In genomic region chr4:119216667-119217066, GRCm38 (mm10) we compare ENCODE assay signal across 18 mouse cellular contexts. TPM values are rescaled to one million over a fixed set of nuclear protein-coding genes. Genes with fewer than 3 reads are reported as not detected.
DNase-seq lines count a peak whose midpoint lies in the region; ATAC-seq and TF ChIP-seq lines count a peak whose summit lies in the region.
"Had no signal": no experiment of that assay in that cellular context is flagged by ENCODE, and none has a peak within 500 bp of the region (broad histone marks: within the 10 kb centered on the region; RNA-seq: fewer than 3 reads in every experiment).

No protein-coding gene starts in this region.

- no peak overlapping the region for H3K4me2 ChIP-seq in forebrain, embryonic 15.5 days (replicated peaks)
- H3K4me2 ChIP-seq in forebrain, embryonic 12.5 days = no peak overlapping the region
- no peak overlapping the region for H3K4me2 ChIP-seq in intestine, embryonic 15.5 days (replicated peaks)
- no peak overlapping the region for H3K4me2 ChIP-seq in intestine, postnatal 0 days (replicated peaks; ENCODE audit: low read depth)
- no peak overlapping the region for H3K4me2 ChIP-seq in neural tube, embryonic 14.5 days (ENCODE audit: low read depth, low read length)
- H3K4me2 ChIP-seq in neural tube, embryonic 15.5 days = no peak overlapping the region
- H3K4me2 ChIP-seq in myocyte (ENCODE audit: low read depth) = no peak overlapping the region
- H3K4me2 ChIP-seq: limb, embryonic 12.5 days; midbrain, embryonic 12.5 days had no signal

- no peak overlapping the region for H3K27ac ChIP-seq in forebrain, embryonic 15.5 days (replicated peaks)
- H3K27ac ChIP-seq in forebrain, embryonic 12.5 days = no peak overlapping the region
- H3K27ac ChIP-seq in intestine, embryonic 15.5 days = no peak overlapping the region
- H3K27ac ChIP-seq in intestine, postnatal 0 days (ENCODE audit: low read depth, low read length) = no peak overlapping the region
- no peak overlapping the region for H3K27ac ChIP-seq in neural tube, embryonic 14.5 days (ENCODE audit: low read depth, low read length)
- H3K27ac ChIP-seq in neural tube, embryonic 15.5 days (replicated peaks) = no peak overlapping the region
- H3K27ac ChIP-seq: limb, embryonic 12.5 days; liver, embryonic 14.5 days; midbrain, embryonic 12.5 days had no signal

- H3K9me3 ChIP-seq in forebrain, embryonic 15.5 days = no peaks in the 10 kb centered on the region
- H3K9me3 ChIP-seq in forebrain, embryonic 12.5 days = no peaks in the 10 kb centered on the region
- H3K9me3 ChIP-seq in intestine, embryonic 15.5 days = no peaks in the 10 kb centered on the region
- H3K9me3 ChIP-seq in intestine, postnatal 0 days (ENCODE audit: control insufficient read depth) = no peaks in the 10 kb centered on the region
- H3K9me3 ChIP-seq in neural tube, embryonic 14.5 days (ENCODE audit: control insufficient read depth, low read length) = no peaks in the 10 kb centered on the region
- H3K9me3 ChIP-seq in neural tube, embryonic 15.5 days (replicated peaks) = no peaks in the 10 kb centered on the region
- H3K9me3 ChIP-seq: limb, embryonic 12.5 days; midbrain, embryonic 12.5 days had no signal

- H3K27me3 ChIP-seq in forebrain, embryonic 15.5 days = no peaks in the 10 kb centered on the region
- no peaks in the 10 kb centered on the region for H3K27me3 ChIP-seq in forebrain, embryonic 12.5 days
- H3K27me3 ChIP-seq in intestine, embryonic 15.5 days (replicated peaks) = no peaks in the 10 kb centered on the region
- no peaks in the 10 kb centered on the region for H3K27me3 ChIP-seq in intestine, postnatal 0 days (replicated peaks; ENCODE audit: control insufficient read depth, insufficient read depth, low read length)
- no peaks in the 10 kb centered on the region for H3K27me3 ChIP-seq in neural tube, embryonic 14.5 days (ENCODE audit: control insufficient read depth, insufficient read depth, low read length)
- 0 out of 2 replicates have a peak, but pooled peaks cover 3% of the 10 kb centered on the region for H3K27me3 ChIP-seq in neural tube, embryonic 15.5 days (replicated peaks)
- H3K27me3 ChIP-seq in myocyte (ENCODE audit: control insufficient read depth, insufficient read depth, insufficient read length) = no peaks in the 10 kb centered on the region
- H3K27me3 ChIP-seq: limb, embryonic 12.5 days; midbrain, embryonic 12.5 days had no signal

- H3K4me3 ChIP-seq in forebrain, embryonic 15.5 days = no peak overlapping the region
- no peak overlapping the region for H3K4me3 ChIP-seq in forebrain, embryonic 12.5 days (replicated peaks)
- H3K4me3 ChIP-seq in intestine, embryonic 15.5 days (replicated peaks) = no peak overlapping the region
- H3K4me3 ChIP-seq in intestine, postnatal 0 days (ENCODE audit: low read depth, low read length) = no peak overlapping the region
- H3K4me3 ChIP-seq in neural tube, embryonic 14.5 days (ENCODE audit: low read depth, low read length) = no peak overlapping the region
- H3K4me3 ChIP-seq in neural tube, embryonic 15.5 days (replicated peaks) = no peak overlapping the region
- H3K4me3 ChIP-seq in myocyte = no peak overlapping the region
- H3K4me3 ChIP-seq: limb, embryonic 12.5 days; midbrain, embryonic 12.5 days had no signal

- H3ac ChIP-seq in myocyte (ENCODE audit: control insufficient read depth, insufficient read length) = no peak overlapping the region

- TF ChIP-seq POLR2A in myocyte (IDR thresholded peaks at IDR 0.05; ENCODE audit: insufficient read length, low read depth) = no peak

- no peak for DNase-seq in thymus, postnatal 14 days
- DNase-seq: adrenal gland, postnatal 14 days; B cell, adult 2 months; cerebellum, adult 18-20 months; kidney, adult 9 months; thymus, postnatal 25 days had no signal

- 0 out of 2 replicates have a peak, but pooled peaks have one; percentile 57 for ATAC-seq in forebrain, embryonic 15.5 days (replicated peaks)
- no peak for ATAC-seq in forebrain, embryonic 12.5 days (ENCODE audit: low FRiP score)
- peak; percentile 22; the same call in 1 of the 2 replicates for ATAC-seq in intestine, embryonic 15.5 days
- ATAC-seq in intestine, postnatal 0 days = no peak
- peak; percentile 26; the same call in 1 of the 2 replicates for ATAC-seq in neural tube, embryonic 14.5 days (ENCODE audit: low read depth)
- ATAC-seq in neural tube, embryonic 15.5 days (ENCODE audit: low FRiP score) = no peak

- no peak overlapping the region for H3K9ac ChIP-seq in forebrain, embryonic 15.5 days (replicated peaks)
- no peak overlapping the region for H3K9ac ChIP-seq in forebrain, embryonic 12.5 days
- no peak overlapping the region for H3K9ac ChIP-seq in intestine, embryonic 15.5 days
- no peak overlapping the region for H3K9ac ChIP-seq in intestine, postnatal 0 days (ENCODE audit: low read depth, low read length)
- no peak overlapping the region for H3K9ac ChIP-seq in neural tube, embryonic 14.5 days (replicated peaks; ENCODE audit: low read depth, low read length)
- no peak overlapping the region for H3K9ac ChIP-seq in neural tube, embryonic 15.5 days (replicated peaks)
- H3K9ac ChIP-seq: limb, embryonic 12.5 days; liver, embryonic 14.5 days; midbrain, embryonic 12.5 days had no signal

- no peaks in the 10 kb centered on the region for H3K4me1 ChIP-seq in forebrain, embryonic 15.5 days
- H3K4me1 ChIP-seq in forebrain, embryonic 12.5 days = peaks cover 5% of the 10 kb centered on the region
- H3K4me1 ChIP-seq in intestine, embryonic 15.5 days (replicated peaks) = no peaks in the 10 kb centered on the region
- H3K4me1 ChIP-seq in intestine, postnatal 0 days (replicated peaks; ENCODE audit: control insufficient read depth, insufficient read depth, low read length) = no peaks in the 10 kb centered on the region
- no peaks in the 10 kb centered on the region for H3K4me1 ChIP-seq in neural tube, embryonic 14.5 days (ENCODE audit: control insufficient read depth, insufficient read depth, low read length)
- no peaks in the 10 kb centered on the region; the same call in 1 of the 2 replicates for H3K4me1 ChIP-seq in neural tube, embryonic 15.5 days

- TF ChIP-seq CTCF in intestine, postnatal 0 days (IDR thresholded peaks at IDR 0.05; ENCODE audit: low read depth) = no peak

- no peaks in the 10 kb centered on the region for H3K79me2 ChIP-seq in myocyte (ENCODE audit: control insufficient read depth, insufficient read depth)

- no peaks in the 10 kb centered on the region for H3K36me3 ChIP-seq in forebrain, embryonic 15.5 days
- no peaks in the 10 kb centered on the region for H3K36me3 ChIP-seq in forebrain, embryonic 12.5 days (replicated peaks)
- no peaks in the 10 kb centered on the region for H3K36me3 ChIP-seq in intestine, embryonic 15.5 days
- no peaks in the 10 kb centered on the region for H3K36me3 ChIP-seq in intestine, postnatal 0 days (ENCODE audit: control insufficient read depth, insufficient read depth)
- no peaks in the 10 kb centered on the region for H3K36me3 ChIP-seq in neural tube, embryonic 14.5 days (ENCODE audit: control insufficient read depth, insufficient read depth, low read length)
- H3K36me3 ChIP-seq in neural tube, embryonic 15.5 days = no peaks in the 10 kb centered on the region
- H3K36me3 ChIP-seq in myocyte (ENCODE audit: control insufficient read depth, insufficient read depth) = no peaks in the 10 kb centered on the region
- H3K36me3 ChIP-seq: limb, embryonic 12.5 days; midbrain, embryonic 12.5 days had no signal

- WGBS in forebrain, embryonic 15.5 days = 78% methylated on average over 8 of the region's 8 CpGs
- 85% methylated on average over 8 of the region's 8 CpGs for WGBS in forebrain, embryonic 12.5 days
- WGBS in intestine, embryonic 15.5 days = 75% methylated on average over 8 of the region's 8 CpGs
- WGBS in intestine, postnatal 0 days = 70% methylated on average over 8 of the region's 8 CpGs
- WGBS in neural tube, embryonic 14.5 days = 74% methylated on average over 8 of the region's 8 CpGs
- WGBS in neural tube, embryonic 15.5 days = 74% methylated on average over 8 of the region's 8 CpGs

RNA-seq across cellular contexts. Expression of gene Tmem269, which starts 1.4 kb away (rescaled TPM):
- polyA plus RNA-seq in forebrain, embryonic 15.5 days (2015; fragmentation: Nextera tagmentation; extraction: Ambion mirVana) = 0.17 and 0.78 TPM in 2 replicates
- not detected in 2 replicates for polyA plus RNA-seq in forebrain, embryonic 12.5 days (2016; fragmentation: Nextera tagmentation; extraction: Ambion mirVana)
- not detected in 2 replicates for polyA plus RNA-seq in intestine, embryonic 15.5 days (2015; fragmentation: Nextera tagmentation; extraction: Ambion mirVana)
- polyA plus RNA-seq in intestine, postnatal 0 days (2015; fragmentation: Nextera tagmentation; extraction: Ambion mirVana) = 0.10 and 0.12 TPM in 2 replicates
- polyA plus RNA-seq in neural tube, embryonic 14.5 days (2014; fragmentation: Nextera tagmentation; extraction: Ambion mirVana) = 0.78 TPM in 1 of 2 replicates, not detected in the other
- 0.29 and 0.54 TPM in 2 replicates for polyA plus RNA-seq in neural tube, embryonic 15.5 days (2015; fragmentation: Nextera tagmentation; extraction: Ambion mirVana)
- 0.07 TPM for polyA plus RNA-seq in myocyte (2012; fragmentation: generic; extraction: Trizol)
- polyA plus RNA-seq: embryonic facial prominence, embryonic 11.5 days; limb, embryonic 12.5 days; liver, embryonic 14.5 days; stomach, embryonic 14.5 days had no signal

RNA-seq across cellular contexts. Expression of gene AU022252, which starts 15.8 kb away (rescaled TPM):
- 31.5 and 32.8 TPM in 2 replicates for polyA plus RNA-seq in forebrain, embryonic 15.5 days (2015; fragmentation: Nextera tagmentation; extraction: Ambion mirVana)
- polyA plus RNA-seq in forebrain, embryonic 12.5 days (2016; fragmentation: Nextera tagmentation; extraction: Ambion mirVana) = 36.2 and 37.8 TPM in 2 replicates
- polyA plus RNA-seq in intestine, embryonic 15.5 days (2015; fragmentation: Nextera tagmentation; extraction: Ambion mirVana) = 28.1 and 30.9 TPM in 2 replicates
- 15.0 and 15.1 TPM in 2 replicates for polyA plus RNA-seq in intestine, postnatal 0 days (2015; fragmentation: Nextera tagmentation; extraction: Ambion mirVana)
- polyA plus RNA-seq in neural tube, embryonic 14.5 days (2014; fragmentation: Nextera tagmentation; extraction: Ambion mirVana) = 19.2 and 30.1 TPM in 2 replicates
- 26.0 and 29.2 TPM in 2 replicates for polyA plus RNA-seq in neural tube, embryonic 15.5 days (2015; fragmentation: Nextera tagmentation; extraction: Ambion mirVana)
- polyA plus RNA-seq in myocyte (2012; fragmentation: generic; extraction: Trizol) = 14.5 TPM

RNA-seq across cellular contexts. Expression of gene P3h1, which starts 16.0 kb away (rescaled TPM):
- 8.3 and 9.2 TPM in 2 replicates for polyA plus RNA-seq in forebrain, embryonic 15.5 days (2015; fragmentation: Nextera tagmentation; extraction: Ambion mirVana)
- 10.3 and 15.7 TPM in 2 replicates for polyA plus RNA-seq in forebrain, embryonic 12.5 days (2016; fragmentation: Nextera tagmentation; extraction: Ambion mirVana)
- polyA plus RNA-seq in intestine, embryonic 15.5 days (2015; fragmentation: Nextera tagmentation; extraction: Ambion mirVana) = 27.3 and 28.5 TPM in 2 replicates
- 12.2 and 13.0 TPM in 2 replicates for polyA plus RNA-seq in intestine, postnatal 0 days (2015; fragmentation: Nextera tagmentation; extraction: Ambion mirVana)
- 9.1 and 15.3 TPM in 2 replicates for polyA plus RNA-seq in neural tube, embryonic 14.5 days (2014; fragmentation: Nextera tagmentation; extraction: Ambion mirVana)
- polyA plus RNA-seq in neural tube, embryonic 15.5 days (2015; fragmentation: Nextera tagmentation; extraction: Ambion mirVana) = 14.1 and 14.9 TPM in 2 replicates
- 42.4 TPM for polyA plus RNA-seq in myocyte (2012; fragmentation: generic; extraction: Trizol)

RNA-seq across cellular contexts. Expression of gene Svbp, which starts 21.6 kb away (rescaled TPM):
- 256 and 267 TPM in 2 replicates for polyA plus RNA-seq in forebrain, embryonic 15.5 days (2015; fragmentation: Nextera tagmentation; extraction: Ambion mirVana)
- polyA plus RNA-seq in forebrain, embryonic 12.5 days (2016; fragmentation: Nextera tagmentation; extraction: Ambion mirVana) = 156 and 162 TPM in 2 replicates
- polyA plus RNA-seq in intestine, embryonic 15.5 days (2015; fragmentation: Nextera tagmentation; extraction: Ambion mirVana) = 109 and 116 TPM in 2 replicates
- polyA plus RNA-seq in intestine, postnatal 0 days (2015; fragmentation: Nextera tagmentation; extraction: Ambion mirVana) = 88.1 and 91.6 TPM in 2 replicates
- polyA plus RNA-seq in neural tube, embryonic 14.5 days (2014; fragmentation: Nextera tagmentation; extraction: Ambion mirVana) = 230 and 254 TPM in 2 replicates
- 198 and 242 TPM in 2 replicates for polyA plus RNA-seq in neural tube, embryonic 15.5 days (2015; fragmentation: Nextera tagmentation; extraction: Ambion mirVana)
- 241 TPM for polyA plus RNA-seq in myocyte (2012; fragmentation: generic; extraction: Trizol)

RNA-seq across cellular contexts. Expression of gene Ermap, which starts 26.9 kb away (rescaled TPM):
- polyA plus RNA-seq in forebrain, embryonic 15.5 days (2015; fragmentation: Nextera tagmentation; extraction: Ambion mirVana) = 0.27 and 0.61 TPM in 2 replicates
- 3.6 and 5.1 TPM in 2 replicates for polyA plus RNA-seq in forebrain, embryonic 12.5 days (2016; fragmentation: Nextera tagmentation; extraction: Ambion mirVana)
- polyA plus RNA-seq in intestine, embryonic 15.5 days (2015; fragmentation: Nextera tagmentation; extraction: Ambion mirVana) = 5.4 and 5.6 TPM in 2 replicates
- 0.05 and 0.18 TPM in 2 replicates for polyA plus RNA-seq in intestine, postnatal 0 days (2015; fragmentation: Nextera tagmentation; extraction: Ambion mirVana)
- 1.1 and 1.2 TPM in 2 replicates for polyA plus RNA-seq in neural tube, embryonic 14.5 days (2014; fragmentation: Nextera tagmentation; extraction: Ambion mirVana)
- polyA plus RNA-seq in neural tube, embryonic 15.5 days (2015; fragmentation: Nextera tagmentation; extraction: Ambion mirVana) = 0.79 and 1.2 TPM in 2 replicates
- 0.13 TPM for polyA plus RNA-seq in myocyte (2012; fragmentation: generic; extraction: Trizol)

Comparison
In these comparisons a context has a peak if more than half of its experiments do, and no peak if none do; other contexts are left out.
1. ATAC-seq: peak in forebrain, embryonic 15.5 days (single experiment), intestine, embryonic 15.5 days (single experiment) and neural tube, embryonic 14.5 days (single experiment); none in forebrain, embryonic 12.5 days (single experiment), intestine, postnatal 0 days (single experiment) and neural tube, embryonic 15.5 days (single experiment).